In the genomic region with DNA sequence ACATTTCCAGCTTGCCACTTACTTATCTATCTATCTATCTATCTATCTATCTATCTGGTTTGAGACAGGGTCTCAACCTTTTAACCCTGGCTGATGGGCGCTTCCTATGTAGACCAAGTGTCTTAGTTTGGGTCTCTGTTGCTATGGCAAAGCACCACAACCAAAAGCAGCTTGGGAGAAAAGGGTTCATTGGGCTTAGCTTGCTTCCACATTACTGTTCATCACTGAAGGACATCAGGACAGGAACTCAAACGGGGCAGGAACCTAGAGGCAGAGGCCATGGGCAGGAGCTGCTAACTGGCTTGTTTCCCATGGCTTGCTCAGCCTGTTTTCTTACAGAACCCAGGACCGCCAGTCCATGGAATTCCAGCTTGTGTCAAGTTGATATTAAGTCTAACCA, we compare ENCODE assay signal across 17 mouse cellular contexts. TPM values are rescaled to one million over a fixed set of nuclear protein-coding genes. Genes with fewer than 3 reads are reported as not detected.
A peak's percentile ranks its signal among the peaks of the same experiment; 100 is the strongest.
DNase-seq lines count a peak whose midpoint lies in the region; ATAC-seq and TF ChIP-seq lines count a peak whose summit lies in the region.
"Had no signal": no experiment of that assay in that cellular context is flagged by ENCODE, and none has a peak within 500 bp of the region (broad histone marks: within the 10 kb centered on the region; RNA-seq: fewer than 3 reads in every experiment).

No protein-coding gene starts in this region.

- peak overlapping the region; percentile 81; the same call in 1 of the 2 replicates for H3K27ac ChIP-seq in ES-E14 (ENCODE audit: insufficient read depth, low read depth, low read length, poor library complexity, severe bottlenecking)
- no peak overlapping the region for H3K27ac ChIP-seq in embryonic facial prominence, embryonic 13.5 days
- H3K27ac ChIP-seq: neural tube, embryonic 12.5 days had no signal

- no peak for ATAC-seq in megakaryocyte, adult 5-6 weeks (ENCODE audit: poor library complexity, severe bottlenecking)
- no peak for ATAC-seq in embryonic facial prominence, embryonic 13.5 days (ENCODE audit: insufficient number of reproducible peaks, insufficient read depth, low FRiP score, low TSS enrichment, low read depth)
- no peak for ATAC-seq in megakaryocyte-erythroid progenitor cell, adult 5-6 weeks (replicated peaks; ENCODE audit: low FRiP score, low TSS enrichment, poor library complexity, severe bottlenecking)
- ATAC-seq: CD4-positive, CD25-positive, alpha-beta regulatory T cell, adult 4 months; forebrain, embryonic 15.5 days; hindbrain, embryonic 16.5 days; intestine, postnatal 0 days had no signal

- no peaks in the 10 kb centered on the region for H3K27me3 ChIP-seq in megakaryocyte, embryonic 14.5 days (replicated peaks)
- no peaks in the 10 kb centered on the region for H3K27me3 ChIP-seq in embryonic facial prominence, embryonic 13.5 days
- H3K27me3 ChIP-seq in myocyte (ENCODE audit: control insufficient read depth, insufficient read depth, insufficient read length), result no peaks in the 10 kb centered on the region
- H3K27me3 ChIP-seq: embryonic facial prominence, embryonic 15.5 days; forebrain, embryonic 15.5 days; neural tube, embryonic 12.5 days had no signal

- no peak for DNase-seq in ES-E14 (ENCODE audit: low read depth, low spot score)
- no peak for DNase-seq in lung, postnatal 10 days
- DNase-seq: adrenal gland, adult 8-10 months; cerebellum, adult 8-10 months; heart, postnatal 4 days; lung, embryonic 14.5 days had no signal

- peak overlapping the region; percentile 38 for H3K4me3 ChIP-seq in megakaryocyte, embryonic 14.5 days (replicated peaks)
- H3K4me3 ChIP-seq in ES-E14 (ENCODE audit: insufficient read depth in 1 of 2, low read depth in 1 of 2, low read length in 2 of 2, poor library complexity in 1 of 2, severe bottlenecking in 1 of 2) (peak overlapping the region in 1 of 2 experiments; percentile 97; a peak in 1 of 4 replicates), myocyte (peak overlapping the region; percentile 98)
- 0 out of 2 replicates have a peak overlapping the region, but pooled peaks have one; percentile 99 for H3K4me3 ChIP-seq in embryonic facial prominence, embryonic 13.5 days
- H3K4me3 ChIP-seq: neural tube, embryonic 12.5 days had no signal

- no peak overlapping the region for H3K4me2 ChIP-seq in embryonic facial prominence, embryonic 13.5 days
- no peak overlapping the region for H3K4me2 ChIP-seq in myocyte (ENCODE audit: low read depth)

- no peaks in the 10 kb centered on the region for H3K9me3 ChIP-seq in megakaryocyte, embryonic 14.5 days
- H3K9me3 ChIP-seq in ES-E14 (ENCODE audit: control insufficient read depth, insufficient read depth, low read depth, low read length), result no peaks in the 10 kb centered on the region
- H3K9me3 ChIP-seq in embryonic facial prominence, embryonic 13.5 days, result no peaks in the 10 kb centered on the region
- H3K9me3 ChIP-seq: embryonic facial prominence, embryonic 15.5 days; forebrain, embryonic 15.5 days; neural tube, embryonic 12.5 days had no signal

- H3K4me1 ChIP-seq in megakaryocyte, embryonic 14.5 days, result peaks cover 63% of the 10 kb centered on the region
- peaks cover 6 to 16% of the 10 kb centered on the region in 2 experiments; a peak in 3 of 4 replicates for H3K4me1 ChIP-seq in ES-E14 (ENCODE audit: control insufficient read depth in 2 of 2, insufficient read depth in 2 of 2, low read length in 2 of 2, poor library complexity in 1 of 2)
- H3K4me1 ChIP-seq in embryonic facial prominence, embryonic 13.5 days, result peaks cover 35% of the 10 kb centered on the region

- in situ Hi-C loops in ES-E14 (cut with MboI; ENCODE audit: low sequenced_read_pairs in 2 of 2, unreplicated experiment in 2 of 2), result no loop called here

- no peak for TF ChIP-seq POLR2A in myocyte (IDR thresholded peaks at IDR 0.05; ENCODE audit: insufficient read length, low read depth)

- no peak overlapping the region for H3ac ChIP-seq in myocyte (ENCODE audit: control insufficient read depth, insufficient read length)

- peak overlapping the region; percentile 80 for H3K9ac ChIP-seq in ES-E14 (ENCODE audit: insufficient read depth, low read depth, low read length, poor library complexity, severe bottlenecking)
- no peak overlapping the region for H3K9ac ChIP-seq in embryonic facial prominence, embryonic 13.5 days
- H3K9ac ChIP-seq: embryonic facial prominence, embryonic 15.5 days; forebrain, embryonic 15.5 days; lung, embryonic 14.5 days; neural tube, embryonic 12.5 days had no signal

- 91% methylated on average over 3 of the region's 3 CpGs for WGBS in embryonic facial prominence, embryonic 13.5 days

- H3K79me2 ChIP-seq in myocyte (ENCODE audit: control insufficient read depth, insufficient read depth), result peaks cover 43% of the 10 kb centered on the region

- peaks cover 48% of the 10 kb centered on the region for H3K36me3 ChIP-seq in megakaryocyte, embryonic 14.5 days (replicated peaks; ENCODE audit: low read length)
- peaks cover 28% of the 10 kb centered on the region for H3K36me3 ChIP-seq in ES-E14 (ENCODE audit: control insufficient read depth, insufficient read depth, low read length, poor library complexity, severe bottlenecking)
- peaks cover 18% of the 10 kb centered on the region for H3K36me3 ChIP-seq in embryonic facial prominence, embryonic 13.5 days
- H3K36me3 ChIP-seq in myocyte (ENCODE audit: control insufficient read depth, insufficient read depth), result peaks cover 22% of the 10 kb centered on the region

TF ChIP-seq in ES-E14, 5 proteins besides CTCF, POLR2A, EP300 and RAD21:
- TF ChIP-seq ZC3H11A (IDR thresholded peaks at IDR 0.05; ENCODE audit: borderline replicate concordance, low read depth, low read length) (no peak), HCFC1 (IDR thresholded peaks at IDR 0.05; ENCODE audit: borderline replicate concordance, insufficient read depth, low read length) (no peak), MAFK (IDR thresholded peaks at IDR 0.05; ENCODE audit: insufficient read depth, low read depth, low read length) (no peak), CHD2 (IDR thresholded peaks at IDR 0.05; ENCODE audit: low read depth, low read length) (no peak), ZNF384 (IDR thresholded peaks at IDR 0.05; ENCODE audit: low read depth, low read length) (no peak)

TF ChIP-seq in myocyte, 11 proteins besides CTCF, POLR2A, EP300 and RAD21:
- TF ChIP-seq TCF12 (IDR thresholded peaks at IDR 0.05; ENCODE audit: insufficient read depth, poor library complexity, severe bottlenecking) (no peak), SRF (IDR thresholded peaks at IDR 0.05; ENCODE audit: control insufficient read depth, insufficient read length, low read depth) (no peak), CEBPB (IDR thresholded peaks at IDR 0.05; ENCODE audit: insufficient read depth, poor library complexity, severe bottlenecking) (no peak), MYOD1 (IDR thresholded peaks at IDR 0.05; ENCODE audit: control insufficient read depth in 1 of 3, insufficient read length in 2 of 3, low read depth in 2 of 3) (no peak), POLR2AphosphoS2 (IDR thresholded peaks at IDR 0.05; ENCODE audit: insufficient read length, low read depth) (no peak), REST (IDR thresholded peaks at IDR 0.05; ENCODE audit: insufficient read depth, insufficient read length) (no peak), TCF3 (IDR thresholded peaks at IDR 0.05; ENCODE audit: insufficient read length, low read depth) (no peak), E2F4 (IDR thresholded peaks at IDR 0.05; ENCODE audit: insufficient read depth) (no peak), MYOG (IDR thresholded peaks at IDR 0.05; ENCODE audit: control insufficient read depth in 1 of 3, insufficient read depth in 1 of 3, insufficient read length in 2 of 3, low read depth in 2 of 3) (no peak)

RNA-seq across cellular contexts. Expression of gene Mcl1, which starts 1.5 kb away (rescaled TPM):
- polyA plus RNA-seq in megakaryocyte, embryonic 14.5 days (2012; ENCODE audit: insufficient read depth, low replicate concordance), result 222 and 245 TPM in 2 replicates
- 440 and 463 TPM in 2 replicates for total RNA-seq in megakaryocyte, adult 5-6 weeks (2015)
- total RNA-seq in megakaryocyte, adult 5-6 weeks (2017), result 327 and 343 TPM in 2 replicates
- total RNA-seq in ES-E14 (2012; rRNA removed), result 207 and 253 TPM in 2 replicates
- 45.4 and 47.7 TPM in 2 replicates for polyA plus RNA-seq in embryonic facial prominence, embryonic 13.5 days (2015; fragmentation: Nextera tagmentation; extraction: Ambion mirVana)
- polyA plus RNA-seq in myocyte (2012; fragmentation: generic; extraction: Trizol), result 51.6 TPM
- 76.0 and 78.6 TPM in 2 replicates for total RNA-seq in megakaryocyte-erythroid progenitor cell, adult 5-6 weeks (2014; fragmentation: Nextera tagmentation)
- 107 and 132 TPM in 2 replicates for total RNA-seq in megakaryocyte-erythroid progenitor cell, adult 5-6 weeks (2017)

RNA-seq across cellular contexts. Expression of gene Adamtsl4, which starts 30.6 kb away (rescaled TPM):
- polyA plus RNA-seq in megakaryocyte, embryonic 14.5 days (2012; ENCODE audit: insufficient read depth, low replicate concordance), result 0.83 TPM in 1 of 2 replicates, not detected in the other
- 0.85 and 1.3 TPM in 2 replicates for total RNA-seq in megakaryocyte, adult 5-6 weeks (2015)
- 0.59 and 0.77 TPM in 2 replicates for total RNA-seq in megakaryocyte, adult 5-6 weeks (2017)
- total RNA-seq in ES-E14 (2012; rRNA removed), result 1.9 and 5.0 TPM in 2 replicates
- polyA plus RNA-seq in embryonic facial prominence, embryonic 13.5 days (2015; fragmentation: Nextera tagmentation; extraction: Ambion mirVana), result 1.7 and 1.9 TPM in 2 replicates
- polyA plus RNA-seq in myocyte (2012; fragmentation: generic; extraction: Trizol), result 4.6 TPM
- total RNA-seq in megakaryocyte-erythroid progenitor cell, adult 5-6 weeks (2014; fragmentation: Nextera tagmentation), result 0.20 TPM in 1 of 2 replicates, not detected in the other
- not detected in 2 replicates for total RNA-seq in megakaryocyte-erythroid progenitor cell, adult 5-6 weeks (2017)

RNA-seq across cellular contexts. Expression of gene Ensa, which starts 32.3 kb away (rescaled TPM):
- 21.1 and 41.0 TPM in 2 replicates for polyA plus RNA-seq in megakaryocyte, embryonic 14.5 days (2012; ENCODE audit: insufficient read depth, low replicate concordance)
- 54.7 and 64.2 TPM in 2 replicates for total RNA-seq in megakaryocyte, adult 5-6 weeks (2015)
- 94.3 and 94.8 TPM in 2 replicates for total RNA-seq in megakaryocyte, adult 5-6 weeks (2017)
- 54.1 and 56.8 TPM in 2 replicates for total RNA-seq in ES-E14 (2012; rRNA removed)
- 88.3 and 88.5 TPM in 2 replicates for polyA plus RNA-seq in embryonic facial prominence, embryonic 13.5 days (2015; fragmentation: Nextera tagmentation; extraction: Ambion mirVana)
- 65.3 TPM for polyA plus RNA-seq in myocyte (2012; fragmentation: generic; extraction: Trizol)
- 38.7 and 39.4 TPM in 2 replicates for total RNA-seq in megakaryocyte-erythroid progenitor cell, adult 5-6 weeks (2014; fragmentation: Nextera tagmentation)
- 64.8 and 65.4 TPM in 2 replicates for total RNA-seq in megakaryocyte-erythroid progenitor cell, adult 5-6 weeks (2017)
